Mouse (Mus musculus): ENCODE data around the gene Atp6v0e. TPM values are rescaled to one million over a fixed set of nuclear protein-coding genes. Genes with fewer than 3 reads are reported as not detected.

Gene Atp6v0e
- polyA plus RNA-seq, 1 experiment: 16.1 TPM

GRCm38 (mm10) chr17:26707066-26707465 lies 44.0 kb downstream of the Atp6v0e start:
- TF ChIP-seq GATA1 (IDR thresholded peaks at IDR 0.05; ENCODE audit: borderline replicate concordance, low read length) (no peak), FLI1 (IDR thresholded peaks at IDR 0.05; ENCODE audit: low read length) (no peak)
- peaks cover 20% of the 10 kb centered on the region for H3K36me3 ChIP-seq (replicated peaks; ENCODE audit: low read length)
- peaks cover 9% of the 10 kb centered on the region for H3K27me3 ChIP-seq (replicated peaks)
- H3K9me3 ChIP-seq: 0 out of 2 replicates have a peak, but pooled peaks cover 2% of the 10 kb centered on the region
- no peak overlapping the region for H3K4me3 ChIP-seq (replicated peaks)
- H3K4me1 ChIP-seq: peaks cover 54% of the 10 kb centered on the region

DNA sequence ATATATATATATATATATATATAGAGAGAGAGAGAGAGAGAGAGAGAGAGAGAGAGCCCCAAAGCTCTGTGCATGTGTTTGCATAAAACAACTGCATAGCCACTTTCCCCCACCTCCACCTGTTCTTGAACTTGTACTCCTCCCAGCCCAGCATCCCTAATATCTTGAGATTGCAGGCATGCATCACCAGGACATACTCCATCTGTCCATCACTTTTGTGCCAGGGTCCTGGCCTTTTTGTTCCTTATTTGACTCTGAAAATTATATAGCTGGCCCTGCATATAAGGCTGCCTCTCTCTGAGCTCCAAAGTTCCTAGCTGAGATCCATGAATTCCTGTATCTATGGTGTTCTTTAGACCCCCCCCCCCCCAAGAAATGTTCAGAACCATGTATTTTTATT lies 45.5 kb downstream of the Atp6v0e start:
- TF ChIP-seq GATA1 (IDR thresholded peaks at IDR 0.05; ENCODE audit: borderline replicate concordance, low read length) (no peak), FLI1 (IDR thresholded peaks at IDR 0.05; ENCODE audit: low read length) (no peak)
- peaks cover 43% of the 10 kb centered on the region for H3K4me1 ChIP-seq
- H3K27me3 ChIP-seq (replicated peaks): peaks cover 9% of the 10 kb centered on the region
- H3K36me3 ChIP-seq (replicated peaks; ENCODE audit: low read length): peaks cover 8% of the 10 kb centered on the region
- H3K4me3 ChIP-seq (replicated peaks): no peak overlapping the region
- 0 out of 2 replicates have a peak, but pooled peaks cover 2% of the 10 kb centered on the region for H3K9me3 ChIP-seq

GRCm38 (mm10) chr17:26708993-26709590 lies 46.1 kb downstream of the Atp6v0e start:
- H3K9me3 ChIP-seq: 0 out of 2 replicates have a peak, but pooled peaks cover 2% of the 10 kb centered on the region
- no peak overlapping the region for H3K4me3 ChIP-seq (replicated peaks)
- H3K36me3 ChIP-seq (replicated peaks; ENCODE audit: low read length): peaks cover 5% of the 10 kb centered on the region
- H3K4me1 ChIP-seq: peaks cover 42% of the 10 kb centered on the region
- H3K27me3 ChIP-seq (replicated peaks): peaks cover 9% of the 10 kb centered on the region
- no peak for TF ChIP-seq GATA1 (IDR thresholded peaks at IDR 0.05; ENCODE audit: borderline replicate concordance, low read length)
- no peak for TF ChIP-seq FLI1 (IDR thresholded peaks at IDR 0.05; ENCODE audit: low read length)

DNA sequence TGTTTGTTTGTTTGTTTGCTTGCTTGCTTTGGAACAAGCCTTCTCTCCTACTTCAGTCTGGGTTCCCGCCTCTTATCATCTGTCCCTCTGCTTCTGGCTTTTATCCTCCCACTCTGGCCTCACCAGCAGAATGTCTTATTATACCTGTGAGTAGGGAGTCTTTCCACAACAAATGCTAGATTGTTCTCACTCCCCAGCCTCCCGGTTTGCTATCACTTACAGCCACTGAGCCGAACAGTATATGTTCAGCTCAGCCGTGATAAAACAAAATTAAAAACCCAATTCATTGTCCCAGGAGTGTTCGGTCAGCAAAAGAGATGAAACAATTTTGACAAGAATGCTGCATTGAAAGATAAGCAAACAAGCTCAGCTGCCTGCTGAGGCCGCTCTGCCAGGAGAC lies 47.0 kb downstream of the Atp6v0e start:
- Histone ChIP-seq H3K27me3 (replicated peaks) (peaks cover 9% of the 10 kb centered on the region), H3K4me1 (peaks cover 52% of the 10 kb centered on the region), H3K4me3 (replicated peaks) (no peak overlapping the region), H3K36me3 (replicated peaks; ENCODE audit: low read length) (no peaks in the 10 kb centered on the region), H3K9me3 (no peaks in the 10 kb centered on the region)
- TF ChIP-seq GATA1 (IDR thresholded peaks at IDR 0.05; ENCODE audit: borderline replicate concordance, low read length) (no peak), FLI1 (IDR thresholded peaks at IDR 0.05; ENCODE audit: low read length) (no peak)

GRCm38 (mm10) chr17:26715271-26715758 lies 52.3 kb downstream of the Atp6v0e start, which contains the start of gene Crebrf:
Gene Crebrf (plus strand): TSS chr17:26715650.
- Histone ChIP-seq H3K9me3 (no peaks in the 10 kb centered on the region), H3K4me1 (peaks cover 28% of the 10 kb centered on the region), H3K4me3 (replicated peaks) (peak within 1 kb of the TSS; percentile 98), H3K36me3 (replicated peaks; ENCODE audit: low read length) (no peaks in the 10 kb centered on the region), H3K27me3 (replicated peaks) (peaks cover 4% of the 10 kb centered on the region)
- TF ChIP-seq GATA1 (IDR thresholded peaks at IDR 0.05; ENCODE audit: borderline replicate concordance, low read length): no peak
- TF ChIP-seq FLI1 (IDR thresholded peaks at IDR 0.05; ENCODE audit: low read length): no peak

GRCm38 (mm10) chr17:26715916-26716717 lies 53.1 kb downstream of the Atp6v0e start:
- Histone ChIP-seq H3K36me3 (replicated peaks; ENCODE audit: low read length) (no peaks in the 10 kb centered on the region), H3K4me1 (peaks cover 24% of the 10 kb centered on the region), H3K27me3 (replicated peaks) (peaks cover 1% of the 10 kb centered on the region), H3K4me3 (replicated peaks) (peak overlapping the region; percentile 98), H3K9me3 (no peaks in the 10 kb centered on the region)
- no peak for TF ChIP-seq GATA1 (IDR thresholded peaks at IDR 0.05; ENCODE audit: borderline replicate concordance, low read length)
- TF ChIP-seq FLI1 (IDR thresholded peaks at IDR 0.05; ENCODE audit: low read length): no peak

DNA sequence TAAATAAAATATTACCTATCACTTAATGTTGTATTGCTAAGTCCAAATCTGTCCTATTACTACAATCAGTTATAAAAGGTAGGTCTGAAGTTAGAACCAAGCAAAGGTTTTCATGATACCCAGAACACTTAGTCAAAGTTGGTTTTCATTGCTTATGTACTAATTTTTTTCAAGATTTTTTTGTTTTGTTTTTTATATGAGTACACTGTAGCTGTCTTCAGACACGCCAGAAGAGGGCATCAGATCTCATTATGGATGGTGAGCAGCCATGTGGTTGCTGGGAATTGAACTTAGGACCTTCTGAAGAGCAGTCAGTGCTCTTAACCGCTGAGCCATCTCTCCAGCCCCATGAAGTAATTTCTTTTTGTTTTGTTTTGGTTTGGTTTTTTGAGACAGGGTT lies 54.8 kb downstream of the Atp6v0e start:
- Histone ChIP-seq H3K4me1 (peaks cover 21% of the 10 kb centered on the region), H3K36me3 (replicated peaks; ENCODE audit: low read length) (no peaks in the 10 kb centered on the region), H3K27me3 (replicated peaks) (no peaks in the 10 kb centered on the region), H3K4me3 (replicated peaks) (no peak overlapping the region), H3K9me3 (no peaks in the 10 kb centered on the region)
- TF ChIP-seq GATA1 (IDR thresholded peaks at IDR 0.05; ENCODE audit: borderline replicate concordance, low read length) (no peak), FLI1 (IDR thresholded peaks at IDR 0.05; ENCODE audit: low read length) (no peak)

- H3K36me3 ChIP-seq (replicated peaks; ENCODE audit: low read length): no peaks in the 10 kb centered on the region
- peaks cover 16% of the 10 kb centered on the region for H3K4me1 ChIP-seq
- no peaks in the 10 kb centered on the region for H3K27me3 ChIP-seq (replicated peaks)
- no peaks in the 10 kb centered on the region for H3K9me3 ChIP-seq
- TF ChIP-seq FLI1 (IDR thresholded peaks at IDR 0.05; ENCODE audit: low read length) (no peak), GATA1 (IDR thresholded peaks at IDR 0.05; ENCODE audit: borderline replicate concordance, low read length) (no peak)
- H3K4me3 ChIP-seq (replicated peaks): no peak overlapping the region
Observed at GRCm38 (mm10) chr17:26719405-26719804, 56.4 kb downstream of the Atp6v0e start.

DNA sequence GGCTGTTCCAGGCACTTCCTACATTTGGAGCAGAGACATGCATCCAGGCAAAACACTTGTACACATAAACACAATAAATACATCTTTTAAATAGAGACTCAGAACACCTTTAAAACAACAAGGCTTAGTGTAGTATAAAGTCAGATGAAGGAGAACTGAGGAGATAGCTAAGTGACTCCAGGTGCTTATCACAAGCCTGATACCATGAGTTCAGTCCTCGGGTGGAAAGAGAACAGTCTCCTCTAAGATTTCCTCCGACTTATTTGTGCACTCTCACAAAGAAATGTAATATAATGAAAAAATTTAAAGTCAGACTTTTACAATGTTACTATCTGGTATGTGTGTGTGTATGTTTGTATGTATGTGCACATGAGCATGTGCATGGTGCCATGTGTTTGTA lies 58.8 kb downstream of the Atp6v0e start:
- Histone ChIP-seq H3K9me3 (no peaks in the 10 kb centered on the region), H3K36me3 (replicated peaks; ENCODE audit: low read length) (no peaks in the 10 kb centered on the region), H3K27me3 (replicated peaks) (no peaks in the 10 kb centered on the region), H3K4me1 (peaks cover 17% of the 10 kb centered on the region), H3K4me3 (replicated peaks) (no peak overlapping the region)
- TF ChIP-seq GATA1 (IDR thresholded peaks at IDR 0.05; ENCODE audit: borderline replicate concordance, low read length): no peak
- TF ChIP-seq FLI1 (IDR thresholded peaks at IDR 0.05; ENCODE audit: low read length): no peak

DNA sequence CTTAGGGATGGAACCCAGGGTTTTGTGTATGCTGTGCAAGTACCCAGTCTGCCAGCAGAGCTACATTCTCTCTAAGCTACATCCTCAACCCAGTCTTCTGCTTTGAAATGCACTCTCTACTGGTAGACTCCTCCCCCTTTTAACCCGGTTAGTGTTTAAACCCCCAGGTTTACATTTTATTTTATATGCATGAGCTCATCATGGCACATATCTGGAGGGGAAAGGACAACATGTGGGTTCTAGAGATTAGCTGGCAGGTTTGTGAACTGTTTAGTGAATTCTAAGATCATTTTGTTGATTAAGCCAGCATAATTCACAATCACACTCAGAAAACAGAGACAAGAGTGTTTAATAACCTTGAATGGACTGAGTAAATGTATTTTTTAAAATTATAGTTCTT lies 61.8 kb downstream of the Atp6v0e start:
- Histone ChIP-seq H3K9me3 (no peaks in the 10 kb centered on the region), H3K36me3 (replicated peaks; ENCODE audit: low read length) (no peaks in the 10 kb centered on the region), H3K4me3 (replicated peaks) (no peak overlapping the region), H3K27me3 (replicated peaks) (no peaks in the 10 kb centered on the region), H3K4me1 (peaks cover 14% of the 10 kb centered on the region)
- TF ChIP-seq GATA1 (IDR thresholded peaks at IDR 0.05; ENCODE audit: borderline replicate concordance, low read length) (no peak), FLI1 (IDR thresholded peaks at IDR 0.05; ENCODE audit: low read length) (no peak)
